Mouse (Mus musculus): ENCODE measurements around the gene Zfp750. TPM values are rescaled to one million over a fixed set of nuclear protein-coding genes. Genes with fewer than 3 reads are reported as not detected.

Zfp750 gene
- polyA plus RNA-seq, 1 experiment = 0.04 TPM

- no peak for TF ChIP-seq GATA1 (IDR thresholded peaks at IDR 0.05; ENCODE audit: low read length)
Observed at GRCm38 (mm10) chr11:121512896-121513572, 6.1 kb downstream of the Zfp750 start.

- TF ChIP-seq GATA1 (IDR thresholded peaks at IDR 0.05; ENCODE audit: low read length) = no peak
Observed at GRCm38 (mm10) chr11:121510512-121511246, 8.5 kb downstream of the Zfp750 start.

- no peak for TF ChIP-seq GATA1 (IDR thresholded peaks at IDR 0.05; ENCODE audit: low read length)
Observed at GRCm38 (mm10) chr11:121508478-121508877, 10.7 kb downstream of the Zfp750 start.

GRCm38 (mm10) chr11:121502000-121502860 is 16.9 kb downstream of the Zfp750 start:
- TF ChIP-seq GATA1 (IDR thresholded peaks at IDR 0.05; ENCODE audit: low read length) = no peak

- no peak for TF ChIP-seq GATA1 (IDR thresholded peaks at IDR 0.05; ENCODE audit: low read length)
Observed at GRCm38 (mm10) chr11:121501525-121501924, 17.6 kb downstream of the Zfp750 start.

GRCm38 (mm10) chr11:121500595-121500994 is 18.5 kb downstream of the Zfp750 start:
- TF ChIP-seq GATA1 (IDR thresholded peaks at IDR 0.05; ENCODE audit: low read length) = no peak

GRCm38 (mm10) chr11:121490651-121491050 is 28.5 kb downstream of the Zfp750 start:
- TF ChIP-seq GATA1 (IDR thresholded peaks at IDR 0.05; ENCODE audit: low read length) = no peak

- no peak for TF ChIP-seq GATA1 (IDR thresholded peaks at IDR 0.05; ENCODE audit: low read length)
Observed at GRCm38 (mm10) chr11:121485882-121486281, 33.3 kb downstream of the Zfp750 start.

GRCm38 (mm10) chr11:121481129-121481528 is 38.0 kb downstream of the Zfp750 start:
- no peak for TF ChIP-seq GATA1 (IDR thresholded peaks at IDR 0.05; ENCODE audit: low read length)

- no peak for TF ChIP-seq GATA1 (IDR thresholded peaks at IDR 0.05; ENCODE audit: low read length)
Observed at GRCm38 (mm10) chr11:121479476-121480203, 39.5 kb downstream of the Zfp750 start.

GRCm38 (mm10) chr11:121475699-121476415 is 43.3 kb downstream of the Zfp750 start:
- TF ChIP-seq GATA1 (IDR thresholded peaks at IDR 0.05; ENCODE audit: low read length) = no peak

- no peak for TF ChIP-seq GATA1 (IDR thresholded peaks at IDR 0.05; ENCODE audit: low read length)
Observed at GRCm38 (mm10) chr11:121474831-121475230, 44.3 kb downstream of the Zfp750 start.

- TF ChIP-seq GATA1 (IDR thresholded peaks at IDR 0.05; ENCODE audit: low read length) = no peak
Observed at GRCm38 (mm10) chr11:121467408-121467807, 51.7 kb downstream of the Zfp750 start.

Other genes starting within 250 kb of the Zfp750 start
- gene Wdr45b, start 164.9 kb downstream of the Zfp750 start, polyA plus RNA-seq (2012) = 15.8 and 24.0 TPM in 2 replicates
- not detected in 2 replicates for gene Rab40b, start 131.1 kb downstream of the Zfp750 start, polyA plus RNA-seq (2012)
- gene Fn3krp, start 97.9 kb downstream of the Zfp750 start, polyA plus RNA-seq (2012) = 3.3 and 3.5 TPM in 2 replicates
- 0.03 and 0.06 TPM in 2 replicates for gene Fn3k, start 84.4 kb downstream of the Zfp750 start, polyA plus RNA-seq (2012)
- gene Tbcd, start 67.4 kb downstream of the Zfp750 start, polyA plus RNA-seq (2012) = 6.6 and 7.5 TPM in 2 replicates
- gene B3gntl1, start 153.8 kb upstream of the Zfp750 start, polyA plus RNA-seq (2012) = 1.7 and 2.0 TPM in 2 replicates
- not detected in 2 replicates for gene Metrnl, start 182.2 kb upstream of the Zfp750 start, polyA plus RNA-seq (2012)

Measured in G1E-ER4 (cell line).